In the genomic region with DNA sequence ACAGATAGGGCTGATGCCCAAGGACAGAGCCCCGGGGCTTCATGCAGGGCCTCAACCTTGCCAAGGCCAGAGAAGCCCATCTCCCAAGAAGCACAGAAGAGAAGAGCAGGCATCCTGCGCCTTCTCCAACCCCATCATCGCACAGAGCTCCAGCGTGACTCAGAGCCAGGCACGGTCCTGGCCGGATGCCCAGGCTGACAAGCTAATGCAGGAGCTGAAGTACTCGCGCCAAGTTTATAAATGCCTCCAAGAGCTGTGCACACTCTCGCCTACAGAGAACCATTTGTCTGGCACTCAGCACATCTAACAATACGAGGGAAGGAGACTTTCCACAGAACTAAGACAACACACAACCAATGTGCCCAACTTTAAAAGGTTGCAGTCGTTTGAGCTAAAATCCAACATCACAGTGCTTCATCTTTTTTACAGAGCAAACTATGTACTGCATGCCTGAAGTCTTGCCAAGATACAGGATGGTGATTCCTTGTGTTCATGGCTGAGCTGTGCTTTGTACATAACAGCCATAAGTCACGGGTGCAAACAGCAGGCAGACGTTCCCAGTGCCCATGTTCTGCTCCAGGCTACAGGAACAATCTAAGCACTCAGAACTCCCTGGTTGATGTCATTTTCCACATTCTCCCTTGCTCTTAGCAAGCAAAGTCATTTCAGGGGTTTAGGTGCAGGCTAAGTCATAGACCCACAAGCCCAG, we compare ENCODE assay signal across 7 mouse cellular contexts. TPM values are rescaled to one million over a fixed set of nuclear protein-coding genes. Genes with fewer than 3 reads are reported as not detected.
A peak's percentile ranks its signal among the peaks of the same experiment; 100 is the strongest.
DNase-seq lines count a peak whose midpoint lies in the region; ATAC-seq and TF ChIP-seq lines count a peak whose summit lies in the region.

No protein-coding gene starts in this region.

- TF ChIP-seq EP300 in heart, adult 2 months (IDR thresholded peaks at IDR 0.05; ENCODE audit: insufficient read depth, low read depth, low read length): 0 out of 2 replicates have a peak, but pooled peaks have one; percentile 40

- TF ChIP-seq CTCF in heart, adult 2 months (IDR thresholded peaks at IDR 0.05): no peak

- peak; percentile 92 for DNase-seq in adrenal gland, adult 8-10 months
- DNase-seq in cerebellum, postnatal 4 days (ENCODE audit: low spot score in 2 of 2): peak; percentile 63 to 92
- peak; percentile 92 to 93 for DNase-seq in heart, adult 2 months
- peak; percentile 95 for DNase-seq in limb, embryonic 14.5 days (ENCODE audit: low spot score)
- DNase-seq in urinary bladder, postnatal 14 days (ENCODE audit: low spot score): peak; percentile 96

- H3K9ac ChIP-seq in heart, adult 2 months (ENCODE audit: low read depth, low read length): no peak overlapping the region
- H3K9ac ChIP-seq in kidney, embryonic 15.5 days: no peak overlapping the region
- H3K9ac ChIP-seq in limb, embryonic 14.5 days (ENCODE audit: low read depth, low read length, severe bottlenecking): no peak overlapping the region
- H3K9ac ChIP-seq in neural tube, embryonic 14.5 days (replicated peaks; ENCODE audit: low read depth, low read length): no peak overlapping the region

- intact Hi-C loops in heart, adult 2 months (cut with DNase I): loop anchor here (1.0 kb wide), 1 partner anchor 36 kb away; no protein-coding TSS in a partner anchor

- H3K79me2 ChIP-seq in heart, adult 2 months (replicated peaks; ENCODE audit: control insufficient read depth, insufficient read depth, low read length): no peaks in the 10 kb centered on the region

- no peak for TF ChIP-seq POLR2A in heart, adult 2 months (IDR thresholded peaks at IDR 0.05; ENCODE audit: insufficient read depth, low read depth, low read length)
- TF ChIP-seq POLR2A in limb, embryonic 14.5 days (IDR thresholded peaks at IDR 0.05; ENCODE audit: borderline replicate concordance, extremely low read depth, insufficient read depth, insufficient read length): no peak

- H3K9me3 ChIP-seq in kidney, embryonic 15.5 days (replicated peaks): no peaks in the 10 kb centered on the region
- H3K9me3 ChIP-seq in limb, embryonic 14.5 days (ENCODE audit: control insufficient read depth, low read length): no peaks in the 10 kb centered on the region
- no peaks in the 10 kb centered on the region for H3K9me3 ChIP-seq in neural tube, embryonic 14.5 days (ENCODE audit: control insufficient read depth, low read length)

- H3K4me3 ChIP-seq in heart, adult 2 months: no peak overlapping the region
- H3K4me3 ChIP-seq in kidney, embryonic 15.5 days (replicated peaks): no peak overlapping the region
- H3K4me3 ChIP-seq in limb, embryonic 14.5 days (replicated peaks; ENCODE audit: low read length): no peak overlapping the region
- H3K4me3 ChIP-seq in neural tube, embryonic 14.5 days (ENCODE audit: low read depth, low read length): no peak overlapping the region

- H3K4me2 ChIP-seq in kidney, embryonic 15.5 days: no peak overlapping the region
- H3K4me2 ChIP-seq in limb, embryonic 14.5 days (replicated peaks; ENCODE audit: low read depth, low read length, severe bottlenecking): no peak overlapping the region
- H3K4me2 ChIP-seq in neural tube, embryonic 14.5 days (ENCODE audit: low read depth, low read length): no peak overlapping the region

- peak; percentile 54; the same call in 1 of the 2 replicates for ATAC-seq in kidney, embryonic 15.5 days (replicated peaks; ENCODE audit: low FRiP score)
- peak; percentile 89 for ATAC-seq in limb, embryonic 14.5 days (ENCODE audit: low FRiP score, low read depth)
- ATAC-seq in neural tube, embryonic 14.5 days (ENCODE audit: low read depth): peak; percentile 88

- H3K4me1 ChIP-seq in heart, adult 2 months (ENCODE audit: control insufficient read depth, insufficient read depth, low read length): peaks cover 5% of the 10 kb centered on the region
- peaks cover 44% of the 10 kb centered on the region for H3K4me1 ChIP-seq in kidney, embryonic 15.5 days
- H3K4me1 ChIP-seq in limb, embryonic 14.5 days (ENCODE audit: control insufficient read depth, insufficient read depth, low read length): peaks cover 29% of the 10 kb centered on the region
- H3K4me1 ChIP-seq in neural tube, embryonic 14.5 days (ENCODE audit: control insufficient read depth, insufficient read depth, low read length): peaks cover 5% of the 10 kb centered on the region

- no peak overlapping the region for H3K27ac ChIP-seq in heart, adult 2 months
- peak overlapping the region; percentile 58 for H3K27ac ChIP-seq in kidney, embryonic 15.5 days
- peak overlapping the region; percentile 39; the same call in 1 of the 2 replicates for H3K27ac ChIP-seq in limb, embryonic 14.5 days (replicated peaks; ENCODE audit: low read depth, low read length)
- H3K27ac ChIP-seq in neural tube, embryonic 14.5 days (ENCODE audit: low read depth, low read length): peak overlapping the region; percentile 2; the same call in 1 of the 2 replicates

- no peaks in the 10 kb centered on the region for H3K27me3 ChIP-seq in heart, adult 2 months (ENCODE audit: control insufficient read depth, insufficient read depth, low read length)
- no peaks in the 10 kb centered on the region for H3K27me3 ChIP-seq in kidney, embryonic 15.5 days
- H3K27me3 ChIP-seq in limb, embryonic 14.5 days (ENCODE audit: control insufficient read depth, insufficient read depth, low read length): no peaks in the 10 kb centered on the region
- H3K27me3 ChIP-seq in neural tube, embryonic 14.5 days (ENCODE audit: control insufficient read depth, insufficient read depth, low read length): no peaks in the 10 kb centered on the region

- H3K36me3 ChIP-seq in heart, adult 2 months (ENCODE audit: control insufficient read depth, insufficient read depth, low read length): no peaks in the 10 kb centered on the region
- peaks cover 13% of the 10 kb centered on the region for H3K36me3 ChIP-seq in kidney, embryonic 15.5 days
- H3K36me3 ChIP-seq in limb, embryonic 14.5 days (ENCODE audit: control insufficient read depth, insufficient read depth, low read length): peaks cover 16% of the 10 kb centered on the region
- H3K36me3 ChIP-seq in neural tube, embryonic 14.5 days (ENCODE audit: control insufficient read depth, insufficient read depth, low read length): no peaks in the 10 kb centered on the region

- WGBS in heart, adult 2 months: 6% methylated on average over 13 of the region's 13 CpGs
- 46% methylated on average over 13 of the region's 13 CpGs for WGBS in kidney, embryonic 15.5 days
- WGBS in limb, embryonic 14.5 days: 20% methylated on average over 13 of the region's 13 CpGs
- 35% methylated on average over 13 of the region's 13 CpGs for WGBS in neural tube, embryonic 14.5 days

RNA-seq across cellular contexts. Expression of a gene that starts 35.1 kb away (rescaled TPM):
- 10 to 100 TPM; 25.7 to 40.5 (median 29.8) TPM for total RNA-seq in adrenal gland, adult 8-10 months (2022)
- total RNA-seq in heart, adult 2 months (2021): 10 to 100 TPM in 1 of 2 experiments, 1 to 10 TPM in 1; 9.7 to 15.9 TPM
- polyA plus RNA-seq in heart, adult 2 months (2012; rRNA removed): 10.6 and 16.8 TPM in 2 replicates
- polyA plus RNA-seq in kidney, embryonic 15.5 days (2015; fragmentation: Nextera tagmentation; extraction: Ambion mirVana): 19.6 and 23.5 TPM in 2 replicates
- polyA plus RNA-seq in limb, embryonic 14.5 days (2012; rRNA removed): 22.7 and 28.2 TPM in 2 replicates
- 23.0 and 24.7 TPM in 2 replicates for polyA plus RNA-seq in limb, embryonic 14.5 days (2014; fragmentation: Nextera tagmentation; extraction: Ambion mirVana)
- 8.2 and 11.3 TPM in 2 replicates for polyA plus RNA-seq in neural tube, embryonic 14.5 days (2014; fragmentation: Nextera tagmentation; extraction: Ambion mirVana)
